Mouse (Mus musculus) cerebellum, adult 9-11 months (tissue): ENCODE measurements around the gene Kat6b.
"Not testable (repeated sequence)": the region's sequence is repeated elsewhere in the genome, so short reads cannot be mapped to it uniquely, and the experiment has no call there.

ENCODE experiments used
- DNase-seq: peaks from one replicate; pipeline ENCODE4 v3.0.0; 2022

Kat6b gene

GRCm38 (mm10) chr14:21481231-21481630 is at the start of gene Kat6b:
Kat6b (plus strand) TSS chr14:21481434.
- no peak for DNase-seq

- no peak for DNase-seq
Observed at GRCm38 (mm10) chr14:21433415-21433814, 47.8 kb upstream of the Kat6b start.

- DNase-seq = no peak
Observed at GRCm38 (mm10) chr14:21433995-21434394, 47.2 kb upstream of the Kat6b start.

- DNase-seq = no peak
Observed at GRCm38 (mm10) chr14:21434686-21435085, 46.5 kb upstream of the Kat6b start.

GRCm38 (mm10) chr14:21439785-21440184 is 41.4 kb upstream of the Kat6b start:
- DNase-seq = no peak

- DNase-seq = no peak
Observed at GRCm38 (mm10) chr14:21440526-21440925, 40.7 kb upstream of the Kat6b start.

- no peak for DNase-seq
Observed at GRCm38 (mm10) chr14:21441772-21442533, 39.3 kb upstream of the Kat6b start.

- DNase-seq = no peak
Observed at GRCm38 (mm10) chr14:21452581-21452980, 28.7 kb upstream of the Kat6b start.

- no peak for DNase-seq
Observed at GRCm38 (mm10) chr14:21453896-21454295, 27.3 kb upstream of the Kat6b start.

GRCm38 (mm10) chr14:21455654-21456350 is 25.4 kb upstream of the Kat6b start:
- DNase-seq = no peak

GRCm38 (mm10) chr14:21456526-21456925 is 24.7 kb upstream of the Kat6b start:
- no peak for DNase-seq

- no peak for DNase-seq
Observed at GRCm38 (mm10) chr14:21457876-21458275, 23.4 kb upstream of the Kat6b start.

- no peak for DNase-seq
Observed at GRCm38 (mm10) chr14:21458696-21459095, 22.5 kb upstream of the Kat6b start.

GRCm38 (mm10) chr14:21459163-21459562 is 22.1 kb upstream of the Kat6b start:
- DNase-seq = peak; percentile 16

GRCm38 (mm10) chr14:21462398-21462797 is 18.8 kb upstream of the Kat6b start:
- no peak for DNase-seq

- no peak for DNase-seq
Observed at GRCm38 (mm10) chr14:21463117-21463712, 18.0 kb upstream of the Kat6b start.

GRCm38 (mm10) chr14:21470386-21470785 is 10.8 kb upstream of the Kat6b start:
- no peak for DNase-seq

- no peak for DNase-seq
Observed at GRCm38 (mm10) chr14:21471975-21472374, 9.3 kb upstream of the Kat6b start.

- not testable (repeated sequence) for DNase-seq
Observed at GRCm38 (mm10) chr14:21474593-21475132, 6.6 kb upstream of the Kat6b start.

- DNase-seq = no peak
Observed at GRCm38 (mm10) chr14:21477181-21477580, 4.1 kb upstream of the Kat6b start.

- no peak for DNase-seq
Observed at GRCm38 (mm10) chr14:21479566-21479965, 1.7 kb upstream of the Kat6b start.

GRCm38 (mm10) chr14:21480191-21480590 is 1.0 kb upstream of the Kat6b start:
- DNase-seq = no peak

GRCm38 (mm10) chr14:21484199-21484598 is 3.0 kb downstream of the Kat6b start:
- DNase-seq = no peak

- DNase-seq = no peak
Observed at GRCm38 (mm10) chr14:21484693-21485092, 3.5 kb downstream of the Kat6b start.
